Mouse (Mus musculus): Measurements from ENCODE around the gene Chd8. TPM values are rescaled to one million over a fixed set of nuclear protein-coding genes. Genes with fewer than 3 reads are reported as not detected.
"Not testable (repeated sequence)": the region's sequence is repeated elsewhere in the genome, so short reads cannot be mapped to it uniquely, and the experiment has no call there.

Gene Chd8
- polyA plus RNA-seq (2012; rRNA removed), result 53.5 and 60.7 TPM in 2 replicates

GRCm38 (mm10) chr14:52257484-52258213 is at the start of gene Chd8:
Chd8 (minus strand) TSS chr14:52257780.
- Histone ChIP-seq H3K4me1 (ENCODE audit: control insufficient read depth, insufficient read depth, low read length) (peaks cover 3% of the 10 kb centered on the region; the same call in 1 of the 2 replicates), H3K27ac (ENCODE audit: insufficient read depth, low read length) (peak within 1 kb of the TSS; percentile 17), H3K4me3 (ENCODE audit: insufficient read depth, low read length) (peak within 1 kb of the TSS; percentile 67)
- peak; percentile 81 for TF ChIP-seq POLR2A (IDR thresholded peaks at IDR 0.05; ENCODE audit: extremely low read depth, insufficient read depth, low read length)
- peak; percentile 37; the same call in 1 of the 2 replicates for TF ChIP-seq CTCF (IDR thresholded peaks at IDR 0.05; ENCODE audit: extremely low read depth, insufficient read depth, low read length)

DNA sequence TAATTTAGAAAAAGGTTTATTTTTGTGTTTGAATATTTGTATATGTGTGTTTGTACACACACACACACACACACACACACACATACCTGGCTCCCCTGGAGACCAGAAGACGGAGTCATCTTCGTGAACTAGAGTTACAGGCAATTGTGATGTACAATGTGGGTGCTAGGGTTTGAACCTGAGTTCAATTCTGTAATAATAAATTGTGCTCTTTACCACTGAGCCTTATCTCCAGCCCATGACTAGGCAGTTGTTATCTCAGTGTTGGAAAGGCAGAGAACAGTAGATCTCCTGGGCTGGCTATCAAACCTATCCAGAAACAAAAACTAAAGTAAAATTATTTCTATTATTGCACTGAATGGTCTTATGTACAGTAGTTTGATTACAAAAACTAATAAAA is 48.5 kb upstream of the Chd8 start:
- no peak overlapping the region for H3K27ac ChIP-seq (ENCODE audit: insufficient read depth, low read length)
- H3K4me3 ChIP-seq (ENCODE audit: insufficient read depth, low read length), result no peak overlapping the region
- no peaks in the 10 kb centered on the region for H3K4me1 ChIP-seq (ENCODE audit: control insufficient read depth, insufficient read depth, low read length)
- TF ChIP-seq CTCF (IDR thresholded peaks at IDR 0.05; ENCODE audit: extremely low read depth, insufficient read depth, low read length) (no peak), POLR2A (IDR thresholded peaks at IDR 0.05; ENCODE audit: extremely low read depth, insufficient read depth, low read length) (no peak)

DNA sequence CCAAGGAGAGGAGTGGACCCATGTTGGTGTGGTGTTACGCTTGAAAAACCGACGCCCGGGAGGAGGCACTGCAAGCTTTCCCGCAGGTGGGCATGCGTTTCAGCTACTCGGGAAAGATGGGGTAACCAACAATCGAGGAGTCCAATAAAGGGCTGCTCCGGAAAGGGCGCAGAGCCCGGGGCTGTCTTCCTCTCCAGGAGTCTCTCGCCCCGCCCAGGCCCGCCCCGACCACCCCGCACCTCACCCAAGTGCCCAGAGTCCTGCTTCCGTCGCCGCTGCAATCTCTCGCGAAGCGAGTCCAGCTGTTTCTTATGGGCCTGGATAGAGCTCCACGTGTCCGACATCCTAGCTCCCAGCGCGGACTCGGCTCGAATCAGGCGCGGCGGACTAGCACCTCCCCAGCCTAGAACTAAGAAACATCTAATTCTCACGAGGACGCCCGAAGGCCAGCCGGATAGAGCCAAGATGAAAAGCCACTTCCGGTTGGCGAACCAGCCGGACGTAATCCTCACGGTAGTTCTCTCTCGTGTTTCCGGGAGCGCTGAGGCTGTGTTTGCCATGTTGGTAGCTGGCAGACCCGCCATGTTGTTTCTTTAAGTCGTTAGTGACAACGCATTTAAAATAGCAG is 47.2 kb upstream of the Chd8 start, which contains the start of gene Mettl3:
Mettl3 (minus strand) TSS at position 485 of the 628 bp plus-strand sequence.
- Histone ChIP-seq H3K27ac (ENCODE audit: insufficient read depth, low read length) (0 out of 2 replicates have a peak within 1 kb of the TSS, but pooled peaks have one; percentile 4), H3K4me3 (ENCODE audit: insufficient read depth, low read length) (peak within 1 kb of the TSS; percentile 48), H3K4me1 (ENCODE audit: control insufficient read depth, insufficient read depth, low read length) (no peaks in the 10 kb centered on the region)
- TF ChIP-seq POLR2A (IDR thresholded peaks at IDR 0.05; ENCODE audit: extremely low read depth, insufficient read depth, low read length) (peak; percentile 75), CTCF (IDR thresholded peaks at IDR 0.05; ENCODE audit: extremely low read depth, insufficient read depth, low read length) (no peak)

DNA sequence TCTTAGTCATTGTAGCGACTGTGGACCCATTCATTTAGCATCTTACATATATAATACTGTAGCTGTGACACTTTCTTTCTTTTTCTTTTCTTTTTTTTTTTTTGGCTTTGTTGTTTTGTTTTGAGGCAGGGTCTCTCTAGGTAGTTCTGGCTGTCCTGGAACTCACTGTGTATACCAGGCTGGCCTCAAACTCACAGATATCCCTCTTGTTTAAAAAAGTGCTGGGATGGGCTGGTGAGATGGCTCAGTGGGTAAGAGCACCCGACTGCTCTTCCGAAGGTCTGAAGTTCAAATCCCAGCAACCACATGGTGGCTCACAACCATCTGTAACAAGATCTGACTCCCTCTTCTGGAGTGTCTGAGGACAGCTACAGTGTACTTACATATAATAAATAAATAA is 45.9 kb upstream of the Chd8 start:
- H3K4me3 ChIP-seq (ENCODE audit: insufficient read depth, low read length), result peak overlapping the region; percentile 48; the same call in 1 of the 2 replicates

GRCm38 (mm10) chr14:52295558-52296264 is 38.1 kb upstream of the Chd8 start:
- no peak overlapping the region for H3K27ac ChIP-seq (ENCODE audit: insufficient read depth, low read length)
- TF ChIP-seq POLR2A (IDR thresholded peaks at IDR 0.05; ENCODE audit: extremely low read depth, insufficient read depth, low read length) (no peak), CTCF (IDR thresholded peaks at IDR 0.05; ENCODE audit: extremely low read depth, insufficient read depth, low read length) (no peak)
- no peaks in the 10 kb centered on the region for H3K4me1 ChIP-seq (ENCODE audit: control insufficient read depth, insufficient read depth, low read length)
- no peak overlapping the region for H3K4me3 ChIP-seq (ENCODE audit: insufficient read depth, low read length)

More for the DNA sequence above, 45.9 kb upstream of the Chd8 start:
- not testable (repeated sequence) for H3K27ac ChIP-seq (ENCODE audit: insufficient read depth, low read length); H3K4me1 ChIP-seq (ENCODE audit: control insufficient read depth, insufficient read depth, low read length)

DNA sequence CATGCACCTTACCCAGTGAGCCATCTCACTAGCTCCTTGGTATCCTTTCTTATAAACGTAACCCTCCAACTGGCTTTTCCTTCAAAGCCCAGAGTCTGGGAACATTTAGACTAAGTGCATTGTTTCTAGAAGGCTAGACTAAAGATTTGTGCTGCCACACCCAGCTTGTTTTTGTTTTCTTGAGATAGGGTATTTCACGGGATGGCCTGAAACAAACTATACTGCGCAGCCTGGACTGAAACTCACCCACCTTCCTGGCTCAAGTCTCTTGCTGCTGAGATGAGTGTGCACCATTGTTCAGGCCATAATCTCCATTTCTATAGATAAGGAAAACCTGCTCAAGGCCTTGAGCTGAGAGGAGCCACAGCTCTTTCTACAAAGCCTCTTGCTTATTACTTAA is 26.6 kb upstream of the Chd8 start:
- H3K4me3 ChIP-seq (ENCODE audit: insufficient read depth, low read length), result no peak overlapping the region
- H3K27ac ChIP-seq (ENCODE audit: insufficient read depth, low read length), result no peak overlapping the region
- H3K4me1 ChIP-seq (ENCODE audit: control insufficient read depth, insufficient read depth, low read length), result no peaks in the 10 kb centered on the region; the same call in 1 of the 2 replicates
- no peak for TF ChIP-seq POLR2A (IDR thresholded peaks at IDR 0.05; ENCODE audit: extremely low read depth, insufficient read depth, low read length)
- no peak for TF ChIP-seq CTCF (IDR thresholded peaks at IDR 0.05; ENCODE audit: extremely low read depth, insufficient read depth, low read length)

DNA sequence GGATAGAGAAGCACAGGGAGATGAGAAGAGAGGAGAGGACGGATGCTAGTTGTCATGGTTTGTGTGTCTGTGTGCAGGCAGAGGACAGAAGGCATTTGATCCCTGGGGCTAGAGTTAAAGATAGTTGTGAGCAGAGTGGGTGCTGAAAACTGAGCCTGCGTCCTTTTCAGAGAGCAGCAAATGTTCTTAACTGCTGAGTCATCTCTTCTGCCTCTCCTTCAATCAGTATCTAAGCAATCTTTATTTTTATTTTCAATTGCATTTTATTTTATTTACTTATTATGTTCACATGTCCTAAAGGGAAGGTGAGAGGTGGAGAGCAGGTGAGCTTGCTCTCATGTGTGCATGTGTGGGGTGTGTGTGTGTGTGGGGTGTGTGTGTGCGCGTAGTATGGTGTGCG is 26.0 kb upstream of the Chd8 start:
- Histone ChIP-seq H3K4me3 (ENCODE audit: insufficient read depth, low read length) (no peak overlapping the region), H3K27ac (ENCODE audit: insufficient read depth, low read length) (no peak overlapping the region), H3K4me1 (ENCODE audit: control insufficient read depth, insufficient read depth, low read length) (no peaks in the 10 kb centered on the region; the same call in 1 of the 2 replicates)
- TF ChIP-seq CTCF (IDR thresholded peaks at IDR 0.05; ENCODE audit: extremely low read depth, insufficient read depth, low read length) (no peak), POLR2A (IDR thresholded peaks at IDR 0.05; ENCODE audit: extremely low read depth, insufficient read depth, low read length) (no peak)

DNA sequence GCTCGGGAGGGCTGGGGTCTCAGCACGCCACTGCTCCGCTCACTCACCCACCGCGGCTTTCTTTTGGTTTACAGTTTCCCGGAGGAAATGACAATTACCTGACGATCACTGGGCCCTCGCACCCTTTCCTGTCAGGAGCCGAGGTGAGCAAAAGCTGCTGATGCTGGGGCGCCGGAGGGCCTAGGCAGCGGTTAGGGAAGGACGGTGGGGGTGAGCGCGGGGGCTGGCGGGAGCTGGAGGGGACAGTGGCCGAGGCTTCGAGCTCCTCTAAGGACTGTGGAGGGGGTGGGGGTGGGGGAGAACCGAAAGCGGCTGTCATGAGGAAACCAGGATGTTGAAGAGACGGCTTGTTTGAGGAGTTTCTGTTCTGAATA is 22.2 kb upstream of the Chd8 start:
- TF ChIP-seq CTCF (IDR thresholded peaks at IDR 0.05; ENCODE audit: extremely low read depth, insufficient read depth, low read length) (no peak), POLR2A (IDR thresholded peaks at IDR 0.05; ENCODE audit: extremely low read depth, insufficient read depth, low read length) (no peak)
- H3K4me3 ChIP-seq (ENCODE audit: insufficient read depth, low read length), result peak overlapping the region; percentile 86
- H3K4me1 ChIP-seq (ENCODE audit: control insufficient read depth, insufficient read depth, low read length), result no peaks in the 10 kb centered on the region; the same call in 1 of the 2 replicates
- no peak overlapping the region for H3K27ac ChIP-seq (ENCODE audit: insufficient read depth, low read length)

DNA sequence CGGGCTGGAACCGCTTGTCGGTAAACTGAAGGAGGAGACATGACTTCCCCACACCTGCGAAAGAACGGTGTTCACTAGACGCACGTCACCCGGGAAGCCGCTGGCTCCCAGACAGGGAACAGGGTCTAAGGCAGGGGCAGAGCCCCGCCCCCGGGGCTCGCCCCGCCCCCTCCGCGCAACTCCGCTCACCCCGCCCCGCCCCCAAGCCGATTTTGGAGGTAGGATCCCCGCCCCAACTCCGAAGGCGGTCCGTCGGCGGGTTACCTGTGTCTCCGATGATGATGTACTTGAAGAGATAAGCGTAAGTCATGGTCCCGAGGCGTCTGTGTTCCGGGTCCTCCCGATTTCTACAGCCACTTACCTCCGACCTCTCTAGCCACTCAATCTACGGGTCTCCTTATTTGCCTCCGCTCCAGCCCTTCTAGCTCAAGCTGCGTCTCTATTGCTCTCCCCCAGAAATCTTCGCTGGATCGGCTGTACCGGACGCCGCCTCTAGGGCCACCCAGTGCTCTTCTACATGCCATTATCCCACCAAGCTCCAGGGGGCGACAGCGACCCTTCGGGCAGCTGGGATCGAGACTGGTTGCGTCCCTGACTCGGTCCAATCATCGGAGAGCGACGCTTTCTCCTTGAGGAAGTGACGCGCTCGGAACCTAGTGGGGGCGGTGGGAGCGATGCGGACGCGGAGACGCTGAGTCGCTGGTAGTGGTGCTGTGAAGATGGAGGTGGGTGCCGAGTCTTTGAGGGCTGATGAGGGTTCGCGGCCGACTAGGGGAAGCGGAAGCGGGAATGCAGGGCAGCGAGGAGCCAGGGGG is 21.6 kb upstream of the Chd8 start, which contains the start of the genes Tox4 and Rab2b:
Tox4 (plus strand) TSS at position 215 of the 815 bp plus-strand sequence.
Rab2b (minus strand) TSS at position 614 of the 815 bp plus-strand sequence.
- Histone ChIP-seq H3K4me1 (ENCODE audit: control insufficient read depth, insufficient read depth, low read length) (no peaks in the 10 kb centered on the region; the same call in 1 of the 2 replicates), H3K27ac (ENCODE audit: insufficient read depth, low read length) (no peak within 1 kb of the TSS), H3K4me3 (ENCODE audit: insufficient read depth, low read length) (peak within 1 kb of the TSS; percentile 86)
- TF ChIP-seq CTCF (IDR thresholded peaks at IDR 0.05; ENCODE audit: extremely low read depth, insufficient read depth, low read length), result peak; percentile 94
- peak; percentile 96 for TF ChIP-seq POLR2A (IDR thresholded peaks at IDR 0.05; ENCODE audit: extremely low read depth, insufficient read depth, low read length)

Measured in cortical plate, adult 2 months (tissue).